Mouse (Mus musculus) frontal cortex, postnatal 36 days (tissue): ENCODE measurements at regions not wholly inside any gene's neighbourhood (a gene's known extent, or its start where the extent isn't known, plus 50 kb on each side); places are given as distances from the start of the nearest gene placed in this dataset.

Experiments
- DNase-seq, 2 experiments: peaks; one replicate each; pipeline ENCODE4 v3.0.0; 2022; ENCODE audit warnings: low spot score in 2 of 2

GRCm38 (mm10) chr16:93191174-93191573 is 365.2 kb upstream of the Runx1 start:
- DNase-seq, result no peak

GRCm38 (mm10) chr16:93190301-93190700 is 364.4 kb upstream of the Runx1 start:
- DNase-seq, result no peak

- no peak for DNase-seq
Observed at GRCm38 (mm10) chr16:93189875-93190274, 363.9 kb upstream of the Runx1 start.

- no peak for DNase-seq
Observed at GRCm38 (mm10) chr16:93189412-93189811, 363.5 kb upstream of the Runx1 start.

GRCm38 (mm10) chr16:93186554-93186953 is 360.6 kb upstream of the Runx1 start:
- peak; percentile 3 to 8 for DNase-seq

GRCm38 (mm10) chr16:93182656-93183055 is 356.7 kb upstream of the Runx1 start:
- DNase-seq, result no peak

GRCm38 (mm10) chr16:93181497-93181896 is 355.5 kb upstream of the Runx1 start:
- no peak for DNase-seq

GRCm38 (mm10) chr16:93180213-93180612 is 354.3 kb upstream of the Runx1 start:
- DNase-seq, result no peak

GRCm38 (mm10) chr16:93166667-93167066 is 340.7 kb upstream of the Runx1 start:
- DNase-seq, result no peak

GRCm38 (mm10) chr16:93158526-93159226 is 332.7 kb upstream of the Runx1 start:
- DNase-seq, result no peak

GRCm38 (mm10) chr16:93153545-93154329 is 327.8 kb upstream of the Runx1 start:
- DNase-seq, result no peak

GRCm38 (mm10) chr16:93152765-93153489 is 327.0 kb upstream of the Runx1 start:
- DNase-seq, result no peak

GRCm38 (mm10) chr16:93152057-93152456 is 326.1 kb upstream of the Runx1 start:
- no peak for DNase-seq

GRCm38 (mm10) chr16:93151652-93152051 is 325.7 kb upstream of the Runx1 start:
- DNase-seq, result no peak

GRCm38 (mm10) chr16:93150451-93150850 is 324.5 kb upstream of the Runx1 start:
- peak; percentile 24 to 52 for DNase-seq

- no peak for DNase-seq
Observed at GRCm38 (mm10) chr16:93147525-93148222, 321.7 kb upstream of the Runx1 start.

- no peak for DNase-seq
Observed at GRCm38 (mm10) chr16:93146812-93147211, 320.9 kb upstream of the Runx1 start.

GRCm38 (mm10) chr16:93145617-93146016 is 319.7 kb upstream of the Runx1 start:
- no peak for DNase-seq

- DNase-seq, result no peak
Observed at GRCm38 (mm10) chr16:93144033-93144432, 318.1 kb upstream of the Runx1 start.

GRCm38 (mm10) chr16:93143164-93143563 is 317.2 kb upstream of the Runx1 start:
- DNase-seq, result peak; percentile 69 to 88

- peak; percentile 44 to 55 for DNase-seq
Observed at GRCm38 (mm10) chr16:93141967-93142366, 316.0 kb upstream of the Runx1 start.
